Mouse (Mus musculus) ovary, postnatal 14 days (tissue): ENCODE measurements around the gene Gpr156.
"Not testable (repeated sequence)": the region's sequence is repeated elsewhere in the genome, so short reads cannot be mapped to it uniquely, and the experiment has no call there.

ENCODE experiments used
- DNase-seq: peaks from one replicate; pipeline ENCODE4 v3.0.0; 2022; ENCODE audit warnings: low spot score

The Gpr156 gene

GRCm38 (mm10) chr16:38001766-38002165, 85.5 kb downstream of the Gpr156 start:
- DNase-seq, result no peak

- DNase-seq, result no peak
Measured at GRCm38 (mm10) chr16:38002485-38002884, 86.2 kb downstream of the Gpr156 start.

GRCm38 (mm10) chr16:38004486-38005020, 88.3 kb downstream of the Gpr156 start:
- no peak for DNase-seq

- no peak for DNase-seq
Measured at GRCm38 (mm10) chr16:38005471-38005870, 89.2 kb downstream of the Gpr156 start.

- no peak for DNase-seq
Measured at GRCm38 (mm10) chr16:38008371-38008770, 92.1 kb downstream of the Gpr156 start.

GRCm38 (mm10) chr16:38009041-38009825, 92.9 kb downstream of the Gpr156 start:
- no peak for DNase-seq

GRCm38 (mm10) chr16:38011486-38011885, 95.2 kb downstream of the Gpr156 start:
- no peak for DNase-seq

GRCm38 (mm10) chr16:38012382-38012781, 96.1 kb downstream of the Gpr156 start:
- no peak for DNase-seq

- no peak for DNase-seq
Measured at GRCm38 (mm10) chr16:38012891-38013290, 96.6 kb downstream of the Gpr156 start.

- no peak for DNase-seq
Measured at GRCm38 (mm10) chr16:38014951-38015350, 98.7 kb downstream of the Gpr156 start.

GRCm38 (mm10) chr16:38016928-38017524, 100.7 kb downstream of the Gpr156 start:
- DNase-seq, result no peak

- DNase-seq, result no peak
Measured at GRCm38 (mm10) chr16:38017958-38018376, 101.7 kb downstream of the Gpr156 start.

- no peak for DNase-seq
Measured at GRCm38 (mm10) chr16:38032644-38033043, 116.3 kb downstream of the Gpr156 start.

GRCm38 (mm10) chr16:38033071-38033470, 116.8 kb downstream of the Gpr156 start:
- no peak for DNase-seq

- DNase-seq, result not testable (repeated sequence)
Measured at GRCm38 (mm10) chr16:38038101-38038500, 121.8 kb downstream of the Gpr156 start.

- DNase-seq, result no peak
Measured at GRCm38 (mm10) chr16:38042160-38042559, 125.9 kb downstream of the Gpr156 start.

- DNase-seq, result no peak
Measured at GRCm38 (mm10) chr16:38044551-38044950, 128.3 kb downstream of the Gpr156 start.

- no peak for DNase-seq
Measured at GRCm38 (mm10) chr16:38047781-38048558, 131.7 kb downstream of the Gpr156 start.
